Mouse (Mus musculus): ENCODE measurements at regions not wholly inside any gene's neighbourhood (a gene's known extent, or its start where the extent isn't known, plus 50 kb on each side); places are given as distances from the start of the nearest gene placed in this dataset.

DNA sequence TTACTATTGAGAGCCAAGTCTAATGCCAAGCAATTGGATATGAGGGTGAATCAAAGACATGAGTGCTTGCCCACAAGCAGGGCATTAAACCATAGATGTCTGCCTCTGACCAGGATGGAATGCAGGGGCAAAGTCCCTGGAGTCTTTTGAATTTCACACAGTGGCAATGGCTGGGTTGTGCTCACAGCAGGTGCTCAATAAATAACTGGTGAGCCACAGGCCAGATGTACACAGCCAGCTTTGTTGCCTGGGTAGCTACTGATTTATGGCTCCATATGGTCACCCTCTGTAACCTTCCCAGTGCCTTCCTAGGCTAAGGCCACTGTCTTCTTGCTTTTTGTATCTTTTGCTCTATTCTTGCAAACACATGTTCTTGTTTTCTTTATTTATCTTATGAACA lies 154.3 kb upstream of the Lrrn1 start:
- no peak for DNase-seq (ENCODE audit: low spot score)

DNA sequence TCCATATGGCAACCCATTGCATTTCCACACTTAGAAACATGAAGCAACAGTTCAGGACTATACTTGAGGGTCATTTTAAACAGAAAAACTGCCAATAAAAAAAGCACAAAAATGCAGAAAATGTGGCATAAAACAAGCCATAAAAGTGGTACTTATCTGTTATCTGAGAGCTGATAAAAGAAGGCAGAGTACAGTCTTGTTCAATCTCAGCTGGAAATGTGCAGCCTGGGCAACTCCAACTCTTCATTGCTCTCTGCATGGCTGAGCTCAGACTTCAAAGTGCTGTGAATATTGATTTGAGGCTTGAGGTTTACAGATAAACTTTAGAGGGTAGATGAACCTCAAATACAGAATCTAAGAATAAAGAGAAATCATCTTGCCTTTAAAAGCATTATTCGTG lies 151.1 kb upstream of the Lrrn1 start:
- no peak for DNase-seq (ENCODE audit: low spot score)

DNA sequence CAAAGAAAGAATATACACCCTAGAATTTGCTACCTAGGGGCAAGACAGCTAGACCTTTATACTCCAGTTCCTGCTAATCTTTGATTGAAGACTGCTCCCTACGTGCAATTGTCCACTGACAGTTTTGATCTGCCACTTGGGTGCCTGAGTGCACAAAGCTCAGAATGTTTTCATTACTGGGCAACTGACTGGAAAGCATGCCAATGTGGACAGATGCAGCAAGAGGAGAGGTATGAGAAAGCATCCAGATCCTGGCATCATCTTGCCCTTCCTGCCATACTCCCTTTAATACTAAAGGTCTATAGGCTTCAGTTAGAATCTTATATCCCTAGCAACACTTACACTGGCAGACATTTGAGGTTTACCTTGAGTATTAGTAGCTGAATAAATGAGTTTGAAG lies 148.9 kb upstream of the Lrrn1 start:
- no peak for DNase-seq (ENCODE audit: low spot score)

DNA sequence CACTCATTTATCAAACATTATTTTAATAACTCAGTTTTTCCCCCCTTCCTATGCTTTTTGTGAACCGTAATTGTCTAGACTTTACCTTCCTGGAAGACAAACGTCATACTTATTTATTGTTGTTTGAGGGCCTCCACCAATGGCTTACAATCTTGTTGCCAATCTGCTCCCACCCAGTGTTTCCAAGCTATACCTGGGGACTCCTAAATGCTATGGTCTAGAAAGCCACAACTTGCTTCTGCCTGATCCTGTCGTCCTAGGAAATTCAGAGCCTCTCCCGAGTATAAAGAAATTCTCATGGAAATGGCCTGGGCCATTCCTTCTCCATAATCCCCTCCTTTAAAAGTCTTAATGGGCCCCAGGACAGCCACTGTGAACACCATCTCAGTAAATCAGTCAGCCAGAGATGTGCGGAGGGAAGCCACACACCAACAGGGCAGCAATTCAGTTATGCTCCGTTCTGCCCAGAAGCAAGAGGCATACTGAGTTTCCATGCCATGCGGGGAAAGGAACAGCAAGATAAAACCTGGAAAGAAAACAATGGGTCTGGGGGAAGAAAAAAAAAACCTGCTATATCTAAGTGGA lies 143.4 kb upstream of the Lrrn1 start:
- DNase-seq (ENCODE audit: low spot score), result no peak

DNA sequence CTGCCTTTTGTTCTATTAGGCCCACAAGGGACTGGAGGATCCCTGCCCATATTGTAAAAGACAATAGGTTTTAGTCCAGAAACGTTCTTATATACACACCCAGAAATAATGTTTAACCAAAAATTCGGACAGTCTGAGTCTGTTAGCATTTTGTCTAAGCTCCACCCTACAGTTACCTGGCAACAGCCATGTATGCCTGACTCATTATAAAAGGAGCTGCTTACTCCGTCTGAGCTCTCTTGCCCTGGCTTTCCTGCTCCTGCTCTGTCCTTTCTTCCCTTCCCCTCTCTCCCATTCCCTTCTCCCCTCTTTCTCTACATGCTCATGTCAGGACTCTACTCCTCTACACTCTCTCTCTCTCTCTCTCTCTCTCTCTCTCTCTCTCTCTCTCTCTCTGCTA lies 139.7 kb upstream of the Lrrn1 start:
- DNase-seq (ENCODE audit: low spot score), result no peak

DNA sequence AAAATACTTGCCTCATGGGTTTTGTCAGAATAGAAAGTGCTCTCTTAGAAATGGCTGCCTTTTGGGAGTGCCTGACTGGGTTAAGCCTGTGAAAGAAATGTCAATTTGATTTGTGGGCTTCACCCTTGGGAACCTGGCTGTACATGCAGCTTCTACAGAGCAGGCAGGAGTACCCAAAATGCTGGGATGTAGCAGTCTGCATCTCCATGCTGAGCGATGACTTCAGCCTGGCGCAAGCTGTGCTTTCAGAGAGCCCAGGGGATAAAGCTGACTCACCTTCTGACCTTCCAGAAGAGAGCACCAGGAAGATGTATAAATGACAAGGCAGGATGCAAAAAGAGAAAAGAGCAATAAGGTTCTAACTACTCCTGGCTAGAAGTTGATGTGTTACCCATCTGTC lies 135.0 kb upstream of the Lrrn1 start:
- no peak for DNase-seq (ENCODE audit: low spot score)

DNA sequence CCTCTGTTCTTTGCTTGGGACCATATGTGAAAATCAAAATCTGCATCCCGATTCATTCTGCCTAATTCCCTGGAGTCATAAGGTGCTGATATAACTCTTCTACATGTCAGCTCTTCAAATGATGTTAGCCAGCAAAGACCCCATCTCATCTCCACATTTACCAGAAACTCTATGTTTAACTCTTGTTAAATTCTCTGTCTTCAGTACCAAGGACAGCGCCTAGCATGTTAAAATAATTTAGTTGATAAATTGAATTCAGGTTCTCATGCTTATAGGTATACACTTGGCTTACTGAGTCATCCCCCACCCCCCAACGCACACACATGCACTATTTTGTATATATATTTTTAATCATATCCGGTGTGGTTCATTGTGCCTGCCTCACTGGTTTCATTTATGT lies 113.8 kb upstream of the Lrrn1 start:
- DNase-seq (ENCODE audit: low spot score), result no peak

DNA sequence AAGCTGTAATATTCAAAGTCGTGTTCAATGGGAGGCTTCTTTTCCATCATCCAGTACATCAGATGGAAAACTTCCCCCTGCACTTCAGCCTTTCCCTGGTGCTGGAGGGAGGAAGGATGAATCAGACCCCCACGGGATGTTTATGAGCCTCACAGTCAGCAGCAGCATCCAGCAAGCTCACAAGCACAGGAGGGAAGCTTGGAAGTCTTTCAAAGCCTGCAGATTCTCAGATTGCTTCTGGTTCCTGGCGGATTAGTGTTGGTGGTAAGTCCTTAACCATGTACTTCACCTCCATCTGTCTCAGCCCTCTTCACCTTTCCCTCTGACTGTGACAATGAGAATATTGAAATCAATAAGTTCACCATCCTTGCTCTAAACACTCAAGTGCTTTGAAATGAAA lies 107.5 kb upstream of the Lrrn1 start:
- DNase-seq (ENCODE audit: low spot score), result no peak

DNA sequence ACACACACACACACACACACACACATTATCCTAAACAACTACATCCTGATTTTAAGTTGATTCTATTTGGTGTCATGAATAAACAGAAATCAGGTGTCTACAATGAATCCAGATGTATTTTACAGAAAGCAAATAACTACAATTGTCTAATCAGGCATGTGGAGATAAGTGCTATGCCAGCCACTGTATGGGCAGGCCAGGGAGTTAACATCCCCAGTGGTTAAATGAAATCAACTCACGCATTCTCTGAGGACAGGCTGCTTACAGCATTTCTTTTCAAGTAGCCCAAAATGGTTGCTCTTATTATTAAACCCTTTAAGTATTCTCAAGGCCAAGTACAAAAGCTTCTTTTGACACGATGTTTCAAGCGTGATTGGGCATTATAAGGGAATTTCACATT lies 103.0 kb upstream of the Lrrn1 start:
- no peak for DNase-seq (ENCODE audit: low spot score)

DNA sequence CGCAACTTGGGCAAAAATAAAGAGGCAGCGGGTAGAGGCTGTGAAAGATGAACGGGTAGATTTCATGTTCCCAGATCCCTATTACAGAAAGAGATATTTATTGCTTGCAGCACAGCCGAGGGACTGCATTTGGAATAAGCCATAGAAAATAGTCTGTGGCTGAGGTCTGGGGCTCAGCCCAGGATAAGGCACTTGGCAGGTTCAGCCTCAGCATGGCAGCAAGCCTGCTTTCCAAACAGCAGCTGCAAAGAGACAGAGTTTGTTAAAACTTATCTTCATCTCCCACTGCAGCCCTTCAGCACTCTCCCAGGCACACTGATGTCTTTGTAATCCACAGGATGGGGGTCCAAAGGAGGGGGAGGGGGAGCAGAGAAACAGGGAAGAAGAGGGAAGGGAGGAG lies 98.5 kb upstream of the Lrrn1 start:
- no peak for DNase-seq (ENCODE audit: low spot score)

DNA sequence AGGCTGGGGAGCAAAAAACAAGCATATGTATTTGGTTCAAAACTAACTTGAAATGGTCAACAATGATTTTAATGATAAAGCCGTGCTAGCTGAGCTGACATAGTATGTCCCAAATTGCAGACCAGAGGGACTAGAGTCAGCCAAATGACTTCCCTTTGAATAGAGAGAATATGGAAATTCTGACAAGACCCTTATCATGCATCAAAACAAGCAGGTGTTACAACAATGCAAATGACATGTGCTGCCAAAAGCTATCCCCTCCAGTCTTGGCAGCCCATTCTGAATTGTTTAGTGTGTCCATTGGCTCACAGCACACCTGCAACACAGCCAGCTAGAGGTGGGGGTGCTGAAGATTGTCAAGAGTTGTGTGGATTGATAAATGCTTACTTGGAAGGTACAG lies 87.5 kb upstream of the Lrrn1 start:
- DNase-seq (ENCODE audit: low spot score), result no peak

DNA sequence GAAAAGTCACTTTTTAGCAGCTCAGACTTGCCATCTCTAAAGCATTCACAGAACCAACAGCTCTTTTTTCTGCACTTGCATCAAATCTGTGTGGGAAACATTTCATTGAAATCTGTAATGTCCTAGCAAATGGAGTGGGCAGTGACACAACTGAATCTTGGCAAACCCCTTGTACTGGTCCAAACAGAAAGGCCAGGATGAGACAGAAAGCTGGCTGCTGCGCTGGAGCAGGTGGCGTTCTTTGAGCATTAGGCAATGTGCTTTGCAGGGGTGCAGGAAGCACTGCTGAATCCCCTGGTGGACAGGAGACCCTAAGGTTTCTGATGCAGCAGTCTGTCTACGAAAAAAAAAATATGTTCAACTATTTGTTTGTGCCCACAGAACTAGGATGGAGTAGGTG lies 85.2 kb upstream of the Lrrn1 start:
- DNase-seq (ENCODE audit: low spot score), result no peak

DNA sequence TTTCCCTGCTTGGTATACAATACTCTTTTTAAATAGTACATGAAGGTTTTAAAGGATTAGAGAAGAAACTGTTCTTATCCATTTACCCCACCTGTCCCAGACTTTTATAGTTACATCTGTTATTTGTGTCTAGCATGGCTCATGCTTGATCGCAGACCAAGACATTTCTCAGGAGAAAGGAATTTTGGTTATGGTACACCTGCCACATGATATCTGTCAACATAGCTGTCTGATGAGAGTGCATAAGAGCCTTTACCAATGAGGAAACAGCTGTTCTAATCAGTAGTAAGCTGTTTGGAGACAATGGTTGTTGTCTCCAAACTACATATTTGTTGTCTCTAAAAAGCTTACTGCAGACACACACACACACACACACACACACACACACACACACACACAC lies 70.3 kb upstream of the Lrrn1 start:
- no peak for DNase-seq (ENCODE audit: low spot score)

DNA sequence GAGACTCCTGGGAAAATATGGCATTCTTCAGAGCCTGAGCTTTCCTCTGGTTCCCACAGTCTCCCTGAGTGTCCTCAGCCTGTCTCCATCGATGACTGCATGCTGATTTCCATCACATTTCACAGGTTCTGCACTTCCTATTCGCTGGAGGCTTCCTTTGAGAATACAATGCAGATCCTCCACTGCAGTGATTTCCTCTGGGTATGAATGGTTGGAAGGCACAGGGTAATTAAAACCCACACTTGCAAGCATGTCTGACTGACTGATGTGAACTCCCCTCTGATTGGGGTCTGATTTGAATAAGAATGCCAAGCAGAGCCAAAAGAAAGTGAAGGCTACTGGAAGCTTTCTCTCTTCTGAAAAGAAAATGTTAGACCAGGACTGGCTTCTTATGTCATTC lies 67.1 kb upstream of the Lrrn1 start:
- DNase-seq (ENCODE audit: low spot score), result no peak

DNA sequence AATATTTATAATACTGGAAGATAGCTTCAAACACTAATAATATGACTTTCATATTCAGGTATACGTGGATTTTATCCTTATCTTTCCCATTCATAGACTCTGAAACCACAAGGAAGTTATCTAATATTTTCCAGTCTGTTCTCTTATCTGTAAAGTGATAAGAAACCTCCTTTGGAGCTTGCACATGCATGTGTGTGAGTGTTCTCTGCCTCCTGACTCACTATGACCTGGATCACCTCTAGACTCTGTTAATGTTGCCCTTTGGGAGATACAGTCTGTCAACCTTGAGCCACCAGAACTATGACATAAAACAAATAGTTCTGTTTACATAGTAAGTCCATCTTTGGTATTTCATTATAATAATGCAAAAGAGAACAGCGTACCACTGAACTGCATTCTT lies 56.2 kb upstream of the Lrrn1 start:
- DNase-seq (ENCODE audit: low spot score), result no peak

DNA sequence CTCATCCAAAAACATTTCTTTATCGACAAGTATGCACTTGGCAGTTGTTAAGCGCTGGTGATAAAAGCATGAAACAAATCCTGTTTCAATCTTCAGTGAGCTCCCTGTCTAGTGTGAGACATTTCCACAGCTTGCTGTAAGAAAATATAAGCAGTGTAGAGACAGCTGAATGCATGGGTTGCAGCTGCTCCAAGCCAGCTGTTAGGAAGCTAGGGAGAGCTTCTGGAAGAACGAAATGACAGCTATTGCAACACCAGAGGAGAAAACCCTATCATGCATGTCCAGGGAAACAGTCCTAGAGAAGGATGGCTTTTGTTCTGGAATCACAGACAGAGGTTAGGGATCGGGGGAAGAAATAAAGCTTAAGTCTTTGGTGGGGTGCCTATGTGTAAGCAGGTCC lies 55.4 kb upstream of the Lrrn1 start:
- no peak for DNase-seq (ENCODE audit: low spot score)
